Mouse (Mus musculus) embryonic facial prominence, embryonic 15.5 days (tissue): ENCODE results near the gene Gm10491. TPM values are rescaled to one million over a fixed set of nuclear protein-coding genes. Genes with fewer than 3 reads are reported as not detected.
A peak's percentile ranks its signal among the peaks of the same experiment; 100 is the strongest.
"Not testable (repeated sequence)": the region's sequence is repeated elsewhere in the genome, so short reads cannot be mapped to it uniquely, and the experiment has no call there.

Experiments
- ATAC-seq: fragments of 200-750 bp; cut with Nextera tagmentation; 2 replicates; pipeline ENCODE4 v1.8.0; 2017; ENCODE audit warnings: low read depth, moderate TSS enrichment; ENCODE audit not compliant: insufficient number of reproducible peaks, low FRiP score, low TSS enrichment
- H3K27ac ChIP-seq: fragments of 300-500 bp; sonication (generic); replicated peaks from 2 replicates; pipeline ENCODE4 v1.5.1; 2015; ENCODE audit warnings: mild to moderate bottlenecking, inconsistent platforms
- H3K27me3 ChIP-seq: fragments of 300-500 bp; sonication (generic); 2 replicates; pipeline ENCODE4 v1.6.1; 2015; ENCODE audit warnings: inconsistent platforms
- H3K36me3 ChIP-seq: fragments of 300-500 bp; sonication (generic); 2 replicates; pipeline ENCODE4 v1.6.1; 2015; ENCODE audit warnings: mild to moderate bottlenecking, inconsistent platforms
- H3K4me1 ChIP-seq: fragments of 300-500 bp; sonication (generic); 2 replicates; pipeline ENCODE4 v1.6.1; 2015; ENCODE audit warnings: inconsistent platforms
- H3K4me2 ChIP-seq: fragments of 300-500 bp; sonication (generic); replicated peaks from 2 replicates; pipeline ENCODE4 v1.6.1; 2015; ENCODE audit warnings: mild to moderate bottlenecking, inconsistent platforms
- H3K4me3 ChIP-seq: fragments of 300-500 bp; sonication (generic); replicated peaks from 2 replicates; pipeline ENCODE4 v1.5.1; 2015; ENCODE audit warnings: mild to moderate bottlenecking, inconsistent platforms
- H3K9ac ChIP-seq: fragments of 300-500 bp; sonication (generic); 2 replicates; pipeline ENCODE4 v1.6.1; 2015; ENCODE audit warnings: inconsistent platforms
- H3K9me3 ChIP-seq: fragments of 300-500 bp; sonication (generic); replicated peaks from 2 replicates; pipeline ENCODE4 v1.6.1; 2016; ENCODE audit warnings: inconsistent platforms
- WGBS: fragments of 180-500 bp; shearing (Covaris S2); methylation state at CpG from one replicate; pipeline ENCODE4 v1.1.7; 2015; 5-methylcytosine and 5-hydroxymethylcytosine counted together
- polyA plus RNA-seq: library from polyadenylated mRNA; unstranded; fragments of >200 nt; fragmentation: Nextera tagmentation; extraction: Ambion mirVana; gene quantifications from 2 replicates; pipeline ENCODE4 v1.2.1, GENCODE M21; 2015

The Gm10491 gene
- polyA plus RNA-seq, 1 experiment from 2014 or later = not detected

- ATAC-seq = no peak
- H3K9ac ChIP-seq = no peak within 1 kb of the TSS
- H3K4me1 ChIP-seq = peaks cover 8% of the 10 kb centered on the region
- H3K27ac ChIP-seq = no peak within 1 kb of the TSS
- H3K4me3 ChIP-seq = peak within 1 kb of the TSS; percentile 22
- peak within 1 kb of the TSS; percentile 38 for H3K4me2 ChIP-seq
- 19% methylated on average over 31 of the region's 40 CpGs for WGBS
- no peaks in the 10 kb centered on the region for H3K36me3 ChIP-seq
- no peaks in the 10 kb centered on the region for H3K9me3 ChIP-seq
- peaks cover 50% of the 10 kb centered on the region for H3K27me3 ChIP-seq
Observed at GRCm38 (mm10) chrX:7919601-7920383, 12.2 kb upstream of the Gm10491 start, which contains the start of gene Pcsk1n. TSS of gene Pcsk1n (plus strand) at chrX:7919822.

- not testable (repeated sequence) for H3K36me3 ChIP-seq, ATAC-seq, H3K9ac ChIP-seq, H3K27ac ChIP-seq, H3K9me3 ChIP-seq, H3K4me1 ChIP-seq, H3K4me3 ChIP-seq, H3K4me2 ChIP-seq
- WGBS = 72% methylated on average over 6 of the region's 6 CpGs
- H3K27me3 ChIP-seq = peaks cover 34% of the 10 kb centered on the region
Observed at GRCm38 (mm10) chrX:7917960-7918359, 10.3 kb upstream of the Gm10491 start.

GRCm38 (mm10) chrX:7915669-7916068 lies 8.0 kb upstream of the Gm10491 start:
- H3K4me1 ChIP-seq, ATAC-seq, H3K36me3 ChIP-seq, H3K9me3 ChIP-seq, H3K4me3 ChIP-seq, H3K9ac ChIP-seq, H3K4me2 ChIP-seq, H3K27ac ChIP-seq: not testable (repeated sequence)
- peaks cover 13% of the 10 kb centered on the region for H3K27me3 ChIP-seq
- WGBS = 22% methylated on average over 3 of the region's 3 CpGs

GRCm38 (mm10) chrX:7910473-7910872 lies 2.8 kb upstream of the Gm10491 start:
- WGBS = 46% methylated on average over 6 of the region's 6 CpGs
- no peak for ATAC-seq
- H3K9me3 ChIP-seq = no peaks in the 10 kb centered on the region
- no peak overlapping the region for H3K9ac ChIP-seq
- no peak overlapping the region for H3K4me2 ChIP-seq
- no peak overlapping the region for H3K4me3 ChIP-seq
- H3K36me3 ChIP-seq = peaks cover 4% of the 10 kb centered on the region; the same call in 1 of the 2 replicates
- H3K27me3 ChIP-seq = no peaks in the 10 kb centered on the region
- H3K4me1 ChIP-seq = no peaks in the 10 kb centered on the region
- no peak overlapping the region for H3K27ac ChIP-seq

- not testable (repeated sequence) for H3K27ac ChIP-seq, H3K36me3 ChIP-seq, H3K4me3 ChIP-seq, ATAC-seq, H3K9ac ChIP-seq, H3K4me1 ChIP-seq, H3K9me3 ChIP-seq, H3K4me2 ChIP-seq, H3K27me3 ChIP-seq
- WGBS = 91% methylated on average over 4 of the region's 4 CpGs
Observed at GRCm38 (mm10) chrX:7909242-7909641, 1.6 kb upstream of the Gm10491 start, which contains the start of gene Gm10490. TSS of gene Gm10490 (plus strand) at chrX:7909542.

- H3K27ac ChIP-seq = no peak overlapping the region
- no peaks in the 10 kb centered on the region for H3K9me3 ChIP-seq
- H3K4me2 ChIP-seq = no peak overlapping the region
- peaks cover 4% of the 10 kb centered on the region; the same call in 1 of the 2 replicates for H3K36me3 ChIP-seq
- H3K9ac ChIP-seq = no peak overlapping the region
- no peak overlapping the region for H3K4me3 ChIP-seq
- 92% methylated on average over 5 of the region's 5 CpGs for WGBS
- H3K4me1 ChIP-seq = no peaks in the 10 kb centered on the region
- no peaks in the 10 kb centered on the region for H3K27me3 ChIP-seq
- ATAC-seq = no peak
Observed at GRCm38 (mm10) chrX:7904441-7904840, 3.2 kb downstream of the Gm10491 start.

- peak within 1 kb of the TSS; percentile 59 for H3K4me3 ChIP-seq
- H3K4me1 ChIP-seq = no peaks in the 10 kb centered on the region
- no peaks in the 10 kb centered on the region for H3K9me3 ChIP-seq
- peak within 1 kb of the TSS; percentile 49 for H3K4me2 ChIP-seq
- H3K27me3 ChIP-seq = no peaks in the 10 kb centered on the region
- H3K9ac ChIP-seq = peak within 1 kb of the TSS; percentile 33
- ATAC-seq = peak; percentile 98
- 20% methylated on average over 62 of the region's 62 CpGs for WGBS
- peaks cover 15% of the 10 kb centered on the region; the same call in 1 of the 2 replicates for H3K36me3 ChIP-seq
- peak within 1 kb of the TSS; percentile 88 for H3K27ac ChIP-seq
Observed at GRCm38 (mm10) chrX:7898880-7899874, 8.5 kb downstream of the Gm10491 start, which contains the start of the genes Pqbp1 and Timm17b. TSS of gene Pqbp1 (minus strand) at chrX:7899269. TSS of gene Timm17b (plus strand) at chrX:7899357.

- no peak for ATAC-seq
- Histone ChIP-seq H3K4me1 (no peaks in the 10 kb centered on the region), H3K36me3 (peaks cover 17% of the 10 kb centered on the region; the same call in 1 of the 2 replicates), H3K27me3 (no peaks in the 10 kb centered on the region), H3K4me2 (peak overlapping the region; percentile 49), H3K9me3 (no peaks in the 10 kb centered on the region), H3K4me3 (peak overlapping the region; percentile 59), H3K9ac (no peak overlapping the region), H3K27ac (peak overlapping the region; percentile 88; the same call in 1 of the 2 replicates)
- WGBS = 23% methylated on average over 13 of the region's 13 CpGs
Observed at GRCm38 (mm10) chrX:7898211-7898610, 9.4 kb downstream of the Gm10491 start.

GRCm38 (mm10) chrX:7883841-7884567 lies 23.6 kb downstream of the Gm10491 start, which contains the start of gene Slc35a2:
TSS of gene Slc35a2 (plus strand) at chrX:7884028.
- Histone ChIP-seq H3K36me3 (no peaks in the 10 kb centered on the region), H3K4me3 (peak within 1 kb of the TSS; percentile 59), H3K9me3 (no peaks in the 10 kb centered on the region), H3K27me3 (no peaks in the 10 kb centered on the region), H3K27ac (peak within 1 kb of the TSS; percentile 87), H3K9ac (0 out of 2 replicates have a peak within 1 kb of the TSS, but pooled peaks have one; percentile 12), H3K4me2 (peak within 1 kb of the TSS; percentile 54), H3K4me1 (0 out of 2 replicates have a peak, but pooled peaks cover 5% of the 10 kb centered on the region)
- WGBS = 16% methylated on average over 49 of the region's 49 CpGs
- ATAC-seq = peak; percentile 90

GRCm38 (mm10) chrX:7879819-7880218 lies 27.8 kb downstream of the Gm10491 start:
- Histone ChIP-seq H3K4me3 (no peak overlapping the region), H3K36me3 (no peaks in the 10 kb centered on the region), H3K27me3 (no peaks in the 10 kb centered on the region), H3K4me2 (peak overlapping the region; percentile 78), H3K27ac (no peak overlapping the region), H3K9ac (no peak overlapping the region), H3K4me1 (0 out of 2 replicates have a peak, but pooled peaks cover 5% of the 10 kb centered on the region), H3K9me3 (no peaks in the 10 kb centered on the region)
- no peak for ATAC-seq
- WGBS = 18% methylated on average over 11 of the region's 11 CpGs
